Mouse (Mus musculus) midbrain, postnatal 0 days (tissue): ENCODE data around the gene Clpb. TPM values are rescaled to one million over a fixed set of nuclear protein-coding genes. Genes with fewer than 3 reads are reported as not detected.

ENCODE experiments used
- ATAC-seq: fragments of 200-750 bp; cut with Nextera tagmentation; 2 replicates; pipeline ENCODE4 v1.8.0; 2017; ENCODE audit warnings: moderate number of reproducible peaks, mild to moderate bottlenecking, moderate TSS enrichment, moderate library complexity; ENCODE audit not compliant: low FRiP score
- DNase-seq: peaks from one replicate; pipeline ENCODE4 v3.0.0-alpha.2; 2015; ENCODE audit warnings: low spot score
- H3K27ac ChIP-seq: fragments of 300-500 bp; sonication (generic); 2 replicates; pipeline ENCODE4 v1.5.1; 2014; ENCODE audit warnings: low read depth, mild to moderate bottlenecking, low read length, mixed read lengths
- H3K27me3 ChIP-seq: fragments of 300-500 bp; sonication (generic); 2 replicates; pipeline ENCODE4 v1.6.1; 2014; ENCODE audit warnings: low read length, control low read depth, mixed read lengths; ENCODE audit not compliant: insufficient read depth
- H3K36me3 ChIP-seq: fragments of 300-500 bp; sonication (generic); 2 replicates; pipeline ENCODE4 v1.6.1; 2014; ENCODE audit warnings: low read length, control low read depth, mixed read lengths; ENCODE audit not compliant: insufficient read depth
- H3K4me1 ChIP-seq: fragments of 300-500 bp; sonication (generic); 2 replicates; pipeline ENCODE4 v1.6.1; 2014; ENCODE audit warnings: mild to moderate bottlenecking, control low read depth, antibody characterized with exemption, low read length, mixed read lengths; ENCODE audit not compliant: insufficient read depth
- H3K4me2 ChIP-seq: fragments of 300-500 bp; sonication (generic); 2 replicates; pipeline ENCODE4 v1.6.1; 2014; ENCODE audit warnings: low read depth, mild to moderate bottlenecking, low read length, mixed read lengths; ENCODE audit not compliant: poor library complexity, severe bottlenecking
- H3K4me3 ChIP-seq: fragments of 300-500 bp; sonication (generic); 2 replicates; pipeline ENCODE4 v1.5.1; 2014; ENCODE audit warnings: low read depth, mild to moderate bottlenecking, low read length, moderate library complexity
- H3K9ac ChIP-seq: fragments of 300-500 bp; sonication (generic); replicated peaks from 2 replicates; pipeline ENCODE4 v1.6.1; 2014; ENCODE audit warnings: mild to moderate bottlenecking, low read length, moderate library complexity, mixed read lengths; ENCODE audit not compliant: poor library complexity, severe bottlenecking
- H3K9me3 ChIP-seq: fragments of 300-500 bp; sonication (generic); 2 replicates; pipeline ENCODE4 v1.6.1; 2016; ENCODE audit warnings: low read length, control low read depth
- CTCF ChIP-seq: IDR thresholded peaks from 2 replicates; pipeline ENCODE4 v1.5.1; 2016; ENCODE audit warnings: antibody characterized with exemption, mild to moderate bottlenecking
- WGBS: fragments of 180-500 bp; shearing (Covaris S2); extraction: QIAGEN DNeasy Blood & Tissue Kit; methylation state at CpG from one replicate; pipeline ENCODE4 v1.1.7; 2014; 5-methylcytosine and 5-hydroxymethylcytosine counted together
- polyA plus RNA-seq: library from polyadenylated mRNA; unstranded; fragments of >200 nt; fragmentation: Nextera tagmentation; extraction: Ambion mirVana; gene quantifications from 2 replicates; pipeline ENCODE4 v1.2.1, GENCODE M21; 2015
- total RNA-seq: library from RNA; depleted of rRNA; stranded (reverse); fragments of >200 nt; gene quantifications from 2 replicates; pipeline ENCODE4 v1.2.3, GENCODE M21; 2014

Clpb gene
- total and polyA plus RNA-seq, 2 experiments from 2014 or later, result 33.4 to 39.7 TPM

DNA sequence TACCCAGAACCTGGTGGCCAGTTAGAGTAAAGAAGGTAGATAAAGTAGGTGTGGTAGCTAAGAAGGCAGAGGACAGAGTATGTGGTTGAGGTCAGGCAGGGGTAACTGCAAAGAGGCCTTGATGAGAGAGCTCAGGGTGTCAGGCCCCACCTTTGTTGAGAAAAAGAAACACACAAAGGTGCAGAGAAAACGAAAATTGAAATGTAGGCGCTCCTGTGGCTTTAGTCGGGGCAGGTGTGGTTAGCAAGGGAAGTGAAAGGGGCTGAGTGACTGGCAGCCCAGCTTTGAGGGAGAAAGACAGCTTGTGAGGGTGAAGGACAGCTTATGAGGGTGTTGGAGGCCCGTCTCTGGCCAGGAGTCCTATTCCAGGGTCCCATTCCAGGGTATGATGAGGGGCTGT is 28.9 kb upstream of the Clpb start:
- TF ChIP-seq CTCF, result no peak
- 88% methylated on average over 4 of the region's 4 CpGs for WGBS
- DNase-seq, result no peak

DNA sequence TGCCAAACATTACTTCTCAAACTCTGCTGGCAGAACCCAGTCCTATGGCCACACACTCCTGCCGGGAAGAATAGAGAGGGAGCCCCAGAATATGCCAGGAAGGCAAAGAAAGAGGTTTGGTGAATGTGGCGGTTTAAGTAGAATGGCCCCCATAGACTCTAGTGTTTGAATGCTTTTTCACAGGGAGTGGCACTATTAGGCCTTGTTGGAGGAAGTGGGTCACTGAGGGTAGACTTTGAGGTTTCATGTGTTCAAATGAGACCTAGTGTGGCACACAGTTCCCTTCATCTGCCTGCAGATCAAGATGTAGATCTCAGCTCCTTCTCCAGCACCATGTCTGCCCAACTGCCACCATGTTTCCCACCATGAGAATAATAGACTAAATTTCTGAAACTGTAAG is 27.4 kb upstream of the Clpb start:
- ATAC-seq (no peak), DNase-seq (no peak)
- no peaks in the 10 kb centered on the region for H3K9me3 ChIP-seq
- no peaks in the 10 kb centered on the region for H3K36me3 ChIP-seq
- no peak overlapping the region for H3K4me3 ChIP-seq
- WGBS, result 85% methylated on average over 2 of the region's 2 CpGs
- H3K9ac ChIP-seq, result no peak overlapping the region
- no peak overlapping the region for H3K4me2 ChIP-seq
- H3K4me1 ChIP-seq, result no peaks in the 10 kb centered on the region
- no peak overlapping the region for H3K27ac ChIP-seq
- no peak for TF ChIP-seq CTCF
- H3K27me3 ChIP-seq, result no peaks in the 10 kb centered on the region

More for the DNA sequence above, 28.9 kb upstream of the Clpb start:
- Histone ChIP-seq H3K4me3 (no peak overlapping the region), H3K4me1 (no peaks in the 10 kb centered on the region), H3K9me3 (no peaks in the 10 kb centered on the region), H3K27me3 (no peaks in the 10 kb centered on the region), H3K9ac (no peak overlapping the region), H3K27ac (no peak overlapping the region), H3K36me3 (no peaks in the 10 kb centered on the region), H3K4me2 (no peak overlapping the region)
- no peak for ATAC-seq

DNA sequence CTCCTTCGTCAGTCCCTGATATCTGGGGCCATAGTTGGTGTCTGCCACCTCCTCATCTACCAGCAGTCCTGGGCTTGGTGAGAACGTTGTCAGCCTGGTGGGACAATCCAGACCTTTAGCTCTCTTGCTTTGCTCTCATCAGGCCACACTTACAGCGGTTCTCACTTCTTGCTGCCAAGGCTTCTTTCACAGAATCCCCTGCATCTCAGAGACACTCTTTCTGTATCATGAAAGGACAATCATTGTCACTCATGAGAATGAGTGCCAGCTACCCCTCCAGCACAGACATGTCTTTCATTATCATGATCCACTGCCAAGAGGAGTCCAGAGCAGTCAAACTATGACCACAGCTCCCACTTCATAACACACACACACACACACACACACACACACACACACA is 19.6 kb upstream of the Clpb start:
- H3K4me3 ChIP-seq, result no peak overlapping the region
- H3K27ac ChIP-seq, result no peak overlapping the region
- no peak for DNase-seq
- H3K36me3 ChIP-seq, result no peaks in the 10 kb centered on the region
- ATAC-seq, result no peak
- no peaks in the 10 kb centered on the region for H3K9me3 ChIP-seq
- no peaks in the 10 kb centered on the region for H3K27me3 ChIP-seq
- H3K9ac ChIP-seq, result no peak overlapping the region
- H3K4me1 ChIP-seq, result no peaks in the 10 kb centered on the region
- no peak for TF ChIP-seq CTCF
- no peak overlapping the region for H3K4me2 ChIP-seq
- 80% methylated on average over 3 of the region's 3 CpGs for WGBS

DNA sequence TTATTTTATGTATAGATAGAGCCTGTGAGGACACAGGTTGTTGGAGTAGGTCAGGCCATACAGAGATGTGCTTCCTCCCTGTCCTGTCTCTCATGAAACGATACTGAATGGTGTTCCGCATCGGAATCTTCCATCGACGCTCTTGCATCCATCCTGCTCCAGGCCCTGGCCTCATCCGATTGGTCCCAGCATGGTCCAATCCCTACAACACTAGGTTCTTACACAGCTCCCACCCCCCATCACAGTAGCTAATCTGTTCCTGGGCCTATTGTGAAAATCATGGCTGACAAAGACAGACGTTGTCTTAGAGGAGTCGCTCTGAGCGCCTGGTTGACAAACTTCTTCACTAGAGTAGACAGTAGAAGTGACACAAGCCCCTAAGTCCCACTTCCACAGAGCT is 13.7 kb upstream of the Clpb start:
- Histone ChIP-seq H3K4me3 (no peak overlapping the region), H3K9me3 (no peaks in the 10 kb centered on the region), H3K4me1 (no peaks in the 10 kb centered on the region), H3K36me3 (no peaks in the 10 kb centered on the region), H3K4me2 (no peak overlapping the region), H3K9ac (no peak overlapping the region), H3K27me3 (no peaks in the 10 kb centered on the region), H3K27ac (no peak overlapping the region)
- WGBS, result 68% methylated on average over 9 of the region's 9 CpGs
- TF ChIP-seq CTCF, result no peak
- ATAC-seq, result no peak
- no peak for DNase-seq

DNA sequence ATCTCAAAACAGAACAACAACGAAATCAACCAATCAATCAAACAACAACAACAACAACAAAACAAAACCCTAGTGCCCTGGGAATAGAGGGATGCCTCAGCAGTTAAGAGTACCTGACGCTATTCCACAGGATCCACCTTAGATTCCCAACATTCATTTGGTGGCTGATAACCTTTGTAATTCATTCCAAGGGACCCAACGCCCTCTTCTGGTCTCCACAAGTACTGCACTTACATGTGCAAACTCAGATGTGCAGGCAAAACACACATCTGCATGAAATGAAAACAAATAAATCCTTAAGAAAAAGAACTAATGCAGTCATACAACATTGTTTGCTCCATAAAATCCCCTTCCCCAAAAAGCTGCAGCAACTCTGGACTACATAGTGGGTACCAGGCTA is 12.9 kb upstream of the Clpb start:
- TF ChIP-seq CTCF, result peak; percentile 81
- no peak overlapping the region for H3K4me3 ChIP-seq
- peak; percentile 40 for DNase-seq

DNA sequence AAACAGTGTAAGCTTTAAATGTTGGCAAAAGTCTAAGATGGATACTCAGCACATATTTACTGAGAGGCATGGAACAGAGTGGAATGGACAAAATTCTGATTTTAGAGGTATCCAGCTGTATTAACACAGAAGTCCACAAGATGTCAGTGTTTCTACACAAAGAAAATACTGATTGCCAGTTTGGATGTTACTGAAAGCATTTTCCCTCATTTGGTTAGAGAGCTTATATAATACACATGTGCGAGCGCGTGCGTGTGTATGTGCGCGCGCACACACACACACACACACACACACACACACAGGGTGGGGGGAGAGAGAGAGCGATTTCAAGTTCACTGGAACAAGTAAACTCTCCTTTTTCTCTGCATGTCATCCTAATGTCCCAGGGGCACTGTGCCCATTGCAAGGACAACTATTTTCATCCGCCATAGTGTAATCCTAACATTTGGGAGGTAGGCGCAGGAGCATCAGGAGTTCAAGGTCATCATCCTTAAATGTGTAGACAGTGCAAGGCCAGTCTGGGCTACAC is 9.7 kb upstream of the Clpb start:
- ATAC-seq, result peak; percentile 70
- H3K4me3 ChIP-seq, result 0 out of 2 replicates have a peak overlapping the region, but pooled peaks have one; percentile 14

More for the DNA sequence above, 12.9 kb upstream of the Clpb start:
- Histone ChIP-seq H3K9ac (no peak overlapping the region), H3K9me3 (no peaks in the 10 kb centered on the region), H3K27me3 (no peaks in the 10 kb centered on the region), H3K27ac (no peak overlapping the region), H3K4me2 (no peak overlapping the region), H3K4me1 (no peaks in the 10 kb centered on the region), H3K36me3 (no peaks in the 10 kb centered on the region)
- ATAC-seq, result no peak
- WGBS, result 36% methylated on average over 3 of the region's 3 CpGs

More for the DNA sequence above, 9.7 kb upstream of the Clpb start:
- Histone ChIP-seq H3K4me2 (peak overlapping the region; percentile 36), H3K9me3 (no peaks in the 10 kb centered on the region), H3K27me3 (no peaks in the 10 kb centered on the region), H3K27ac (no peak overlapping the region), H3K36me3 (no peaks in the 10 kb centered on the region), H3K4me1 (no peaks in the 10 kb centered on the region), H3K9ac (no peak overlapping the region)
- WGBS, result 30% methylated on average over 10 of the region's 10 CpGs
- peak; percentile 91 for TF ChIP-seq CTCF
- DNase-seq, result peak; percentile 78
